Mouse (Mus musculus): Measurements from ENCODE around the gene Slc4a1. TPM values are rescaled to one million over a fixed set of nuclear protein-coding genes. Genes with fewer than 3 reads are reported as not detected.
"Not testable (repeated sequence)": the region's sequence is repeated elsewhere in the genome, so short reads cannot be mapped to it uniquely, and the experiment has no call there.

Slc4a1 gene
- 0.01 and 0.10 TPM in 2 replicates for polyA plus RNA-seq (2012; rRNA removed)

- DNase-seq (ENCODE audit: low read depth, low spot score): not testable (repeated sequence)
- 79% methylated on average over 8 of the region's 8 CpGs for WGBS
These were observed at the start of gene Slc4a1 for GRCm38 (mm10) chr11:102366103-102366502. Slc4a1 (minus strand) TSS chr11:102366203.

GRCm38 (mm10) chr11:102415034-102415802 is 49.2 kb upstream of the Slc4a1 start:
- DNase-seq (ENCODE audit: low read depth, low spot score): no peak
- 65% methylated on average over 10 of the region's 10 CpGs for WGBS

GRCm38 (mm10) chr11:102413059-102413458 is 47.1 kb upstream of the Slc4a1 start:
- WGBS: 83% methylated on average over 8 of the region's 8 CpGs
- DNase-seq (ENCODE audit: low read depth, low spot score): no peak

- DNase-seq (ENCODE audit: low read depth, low spot score): peak; percentile 92
- 5% methylated on average over 11 of the region's 11 CpGs for WGBS
These were observed 45.7 kb upstream of the Slc4a1 start for GRCm38 (mm10) chr11:102411704-102412103.

- DNase-seq (ENCODE audit: low read depth, low spot score): no peak
- WGBS: 38% methylated on average over 3 of the region's 3 CpGs
These were observed 45.1 kb upstream of the Slc4a1 start for GRCm38 (mm10) chr11:102411061-102411460.

- DNase-seq (ENCODE audit: low read depth, low spot score): not testable (repeated sequence)
- 86% methylated on average over 3 of the region's 3 CpGs for WGBS
These were observed 44.3 kb upstream of the Slc4a1 start for GRCm38 (mm10) chr11:102410345-102410744.

- WGBS: 78% methylated on average over 3 of the region's 3 CpGs
- no peak for DNase-seq (ENCODE audit: low read depth, low spot score)
These were observed 43.9 kb upstream of the Slc4a1 start for GRCm38 (mm10) chr11:102409795-102410330.

GRCm38 (mm10) chr11:102408888-102409794 is 43.1 kb upstream of the Slc4a1 start:
- WGBS: 19% methylated on average over 15 of the region's 15 CpGs
- DNase-seq (ENCODE audit: low read depth, low spot score): no peak

GRCm38 (mm10) chr11:102408344-102408876 is 42.4 kb upstream of the Slc4a1 start:
- under 1% methylated on average over 32 of the region's 32 CpGs for WGBS
- DNase-seq (ENCODE audit: low read depth, low spot score): peak; percentile 98

- WGBS: under 1% methylated on average over 19 of the region's 19 CpGs
- DNase-seq (ENCODE audit: low read depth, low spot score): no peak
These were observed 41.8 kb upstream of the Slc4a1 start, which contains the start of gene Slc25a39 for GRCm38 (mm10) chr11:102407834-102408215. Slc25a39 (minus strand) TSS chr11:102407946.

GRCm38 (mm10) chr11:102406900-102407833 is 41.2 kb upstream of the Slc4a1 start:
- WGBS: under 1% methylated on average over 85 of the region's 85 CpGs
- DNase-seq (ENCODE audit: low read depth, low spot score): no peak

GRCm38 (mm10) chr11:102406401-102406800 is 40.4 kb upstream of the Slc4a1 start:
- no peak for DNase-seq (ENCODE audit: low read depth, low spot score)

GRCm38 (mm10) chr11:102405544-102406285 is 39.7 kb upstream of the Slc4a1 start:
- DNase-seq (ENCODE audit: low read depth, low spot score): no peak
- 83% methylated on average over 11 of the region's 11 CpGs for WGBS

More at GRCm38 (mm10) chr11:102406401-102406800, 40.4 kb upstream of the Slc4a1 start:
- 6% methylated on average over 3 of the region's 3 CpGs for WGBS

GRCm38 (mm10) chr11:102404161-102405010 is 38.4 kb upstream of the Slc4a1 start:
- 74% methylated on average over 18 of the region's 18 CpGs for whole genome bisulfite sequencing
- DNase-seq (ENCODE audit: low read depth, low spot score): no peak

- no peak for DNase-seq (ENCODE audit: low read depth, low spot score)
These were observed 37.7 kb upstream of the Slc4a1 start for GRCm38 (mm10) chr11:102403657-102404056.

GRCm38 (mm10) chr11:102401898-102402500 is 36.0 kb upstream of the Slc4a1 start:
- no peak for DNase-seq (ENCODE audit: low read depth, low spot score)
- WGBS: 78% methylated on average over 12 of the region's 12 CpGs

More at GRCm38 (mm10) chr11:102403657-102404056, 37.7 kb upstream of the Slc4a1 start:
- 95% methylated on average over 11 of the region's 11 CpGs for WGBS

Measured in large intestine, adult 2 months (tissue).